Mouse (Mus musculus) frontal cortex, adult (tissue): ENCODE measurements around the gene Yars.
A peak's percentile ranks its signal among the peaks of the same experiment; 100 is the strongest.

Source experiments
- ATAC-seq: cut with Nextera tagmentation; 2 replicates; pipeline ENCODE4 v1.9.2; 2017; ENCODE audit warnings: mild to moderate bottlenecking, moderate library complexity, mixed read lengths; ENCODE audit not compliant: low TSS enrichment

Gene Yars

DNA sequence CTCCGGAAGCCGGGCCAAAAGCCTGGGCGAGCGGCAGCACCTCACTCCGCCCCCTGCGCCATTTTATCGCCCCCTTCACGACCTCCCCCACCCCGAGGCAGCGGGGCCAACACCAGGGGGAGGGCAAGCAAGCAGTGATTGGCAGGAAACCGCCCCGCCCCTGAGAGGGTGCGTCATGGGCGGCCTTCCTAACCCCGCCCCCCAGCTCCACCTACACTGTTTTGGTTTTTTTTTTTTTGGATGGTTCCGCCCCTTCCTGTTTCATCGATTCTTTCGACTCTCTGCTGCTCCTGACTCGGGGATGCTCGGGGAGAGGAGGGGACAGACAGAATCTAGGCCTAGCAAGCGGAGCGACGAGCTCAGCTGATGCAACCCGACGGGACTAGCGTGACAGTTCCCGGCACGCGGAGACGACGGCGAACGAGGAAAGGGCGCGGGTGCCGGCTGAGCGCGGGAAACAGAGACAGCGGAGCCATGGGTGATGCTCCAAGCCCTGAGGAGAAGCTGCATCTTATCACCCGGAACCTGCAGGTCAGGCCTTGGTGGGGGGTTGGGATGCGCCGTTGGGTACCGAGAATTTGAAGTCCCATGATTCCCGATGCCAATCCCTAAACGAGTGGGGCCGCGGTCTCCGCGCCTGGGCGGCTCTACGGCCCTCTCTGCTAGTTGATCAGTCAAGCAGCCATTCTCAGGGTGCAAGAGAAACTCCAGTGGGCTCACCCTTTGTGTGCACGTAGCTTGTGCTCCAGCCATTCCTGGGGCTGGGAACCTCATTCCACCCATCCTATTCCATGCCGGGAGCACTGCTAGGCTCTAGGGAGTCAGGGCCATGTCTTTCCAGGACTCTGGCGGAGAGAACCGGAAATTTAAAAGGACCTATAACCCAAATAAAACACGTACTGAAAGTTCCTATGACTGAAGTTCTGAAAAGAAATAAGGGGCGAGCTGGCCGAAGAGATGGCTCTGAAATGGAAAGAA is at the start of gene Yars, which contains the start of gene S100pbp:
Yars (plus strand) TSS at position 219 of the 978 bp plus-strand sequence.
S100pbp (minus strand) TSS at position 186 of the 978 bp plus-strand sequence.
- peak; percentile 92 for ATAC-seq

DNA sequence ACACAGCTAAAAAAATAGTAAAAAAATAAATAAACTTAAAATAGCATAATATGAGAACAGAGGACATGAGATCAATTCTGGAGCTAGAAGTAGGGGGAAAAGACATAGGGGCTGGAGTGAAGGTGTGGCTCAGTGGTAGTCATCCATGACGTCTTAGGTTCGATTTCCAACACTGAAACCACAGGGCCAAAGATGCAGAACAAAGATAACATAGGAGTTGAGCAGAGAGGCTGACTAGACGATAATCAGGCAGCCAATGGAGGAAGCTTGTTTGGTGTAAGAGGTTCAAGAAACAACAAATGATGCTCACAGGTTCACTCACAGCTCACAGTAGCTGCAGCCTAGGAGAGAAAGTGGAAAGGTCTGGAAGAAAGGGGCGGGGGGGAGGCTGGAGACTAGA is 48.8 kb upstream of the Yars start:
- ATAC-seq: no peak

DNA sequence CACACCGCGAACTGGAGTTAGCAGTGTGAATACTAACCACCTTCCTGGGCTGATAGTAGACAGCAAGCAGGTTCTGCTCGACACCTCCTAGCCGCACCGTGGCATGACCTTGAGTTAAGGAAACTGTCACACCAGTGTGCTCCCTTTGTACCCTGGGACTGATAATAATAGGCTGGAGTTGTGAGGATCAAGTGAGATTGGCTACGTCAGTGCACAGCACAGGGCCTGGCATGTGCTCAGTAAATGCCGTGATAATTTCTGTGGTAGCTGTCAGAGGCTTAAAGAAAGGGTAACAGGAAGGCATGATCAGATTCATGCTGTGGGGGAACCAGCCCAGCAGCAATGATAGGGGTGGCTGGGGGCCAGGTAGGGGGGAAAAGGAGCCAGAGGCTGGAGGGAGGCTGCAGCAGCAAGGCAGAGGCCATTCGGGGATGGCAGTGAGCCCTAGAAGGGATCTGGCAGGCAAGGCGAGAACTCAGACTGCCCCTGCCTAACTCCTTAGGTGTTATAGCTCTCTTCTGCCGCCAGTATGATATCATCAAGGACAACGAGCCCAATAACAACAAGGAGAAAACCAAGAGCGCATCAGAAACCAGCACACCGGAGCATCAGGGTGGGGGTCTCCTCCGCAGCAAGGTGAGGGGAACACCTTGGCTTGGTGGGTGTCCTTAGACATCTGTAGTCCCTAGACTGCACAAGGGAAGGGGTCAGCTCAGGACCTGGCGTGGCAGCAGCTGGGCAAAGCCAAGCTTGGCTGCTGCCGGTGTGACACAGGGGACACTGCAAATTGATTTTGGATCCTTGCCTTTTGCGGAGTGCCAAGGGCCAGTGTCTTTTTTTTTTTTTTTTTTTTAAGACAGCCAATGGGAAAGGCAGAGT is 47.8 kb upstream of the Yars start:
- no peak for ATAC-seq

DNA sequence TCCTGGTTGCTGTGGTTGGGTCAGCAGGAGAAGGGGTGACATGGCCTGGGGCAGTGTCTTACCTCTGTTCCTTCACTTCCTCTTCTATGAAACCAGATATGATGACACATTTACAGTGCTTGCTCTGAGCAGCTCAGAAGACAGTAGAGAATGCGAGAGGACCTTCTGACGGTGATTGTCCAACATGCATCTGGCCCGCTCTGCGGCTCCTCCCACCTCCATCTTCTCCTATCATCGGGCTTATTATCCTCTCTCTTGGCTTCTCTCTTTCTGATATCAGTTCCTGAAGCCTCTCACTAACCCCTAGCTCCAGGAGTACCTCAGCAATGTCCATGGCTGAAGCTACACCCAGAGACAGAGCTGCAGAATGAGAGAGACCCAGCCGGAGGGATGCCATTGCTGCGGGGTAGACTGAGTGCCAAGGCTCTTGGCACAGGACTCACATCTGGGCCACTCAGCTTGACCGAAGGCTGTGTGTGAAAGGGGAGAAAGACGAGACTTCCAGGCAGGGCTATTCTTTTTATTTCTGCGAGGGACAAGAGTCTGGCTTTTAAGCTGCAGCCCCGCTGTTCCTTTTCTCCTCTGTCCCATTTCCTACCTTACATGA is 47.0 kb upstream of the Yars start:
- ATAC-seq: no peak

DNA sequence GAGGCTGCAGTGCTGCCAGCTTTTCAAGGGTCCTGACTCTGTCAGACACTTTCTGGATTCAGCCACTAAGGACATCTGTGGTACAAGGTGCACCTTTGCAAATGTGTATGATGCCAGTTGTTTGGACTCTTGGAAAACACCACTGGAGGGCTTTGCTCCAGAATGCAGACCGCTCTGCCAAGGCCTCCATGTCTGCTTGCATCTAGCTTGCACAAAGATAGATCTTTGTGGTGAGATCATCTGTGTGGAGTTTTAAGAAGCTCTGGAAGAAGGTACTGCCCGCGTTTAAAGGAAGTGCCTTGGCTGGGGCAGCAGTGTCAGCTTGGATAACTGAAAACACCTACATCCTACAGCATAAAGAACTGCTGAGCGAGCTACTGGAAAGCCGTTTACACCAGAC is 46.1 kb upstream of the Yars start:
- peak; percentile 36 for ATAC-seq

DNA sequence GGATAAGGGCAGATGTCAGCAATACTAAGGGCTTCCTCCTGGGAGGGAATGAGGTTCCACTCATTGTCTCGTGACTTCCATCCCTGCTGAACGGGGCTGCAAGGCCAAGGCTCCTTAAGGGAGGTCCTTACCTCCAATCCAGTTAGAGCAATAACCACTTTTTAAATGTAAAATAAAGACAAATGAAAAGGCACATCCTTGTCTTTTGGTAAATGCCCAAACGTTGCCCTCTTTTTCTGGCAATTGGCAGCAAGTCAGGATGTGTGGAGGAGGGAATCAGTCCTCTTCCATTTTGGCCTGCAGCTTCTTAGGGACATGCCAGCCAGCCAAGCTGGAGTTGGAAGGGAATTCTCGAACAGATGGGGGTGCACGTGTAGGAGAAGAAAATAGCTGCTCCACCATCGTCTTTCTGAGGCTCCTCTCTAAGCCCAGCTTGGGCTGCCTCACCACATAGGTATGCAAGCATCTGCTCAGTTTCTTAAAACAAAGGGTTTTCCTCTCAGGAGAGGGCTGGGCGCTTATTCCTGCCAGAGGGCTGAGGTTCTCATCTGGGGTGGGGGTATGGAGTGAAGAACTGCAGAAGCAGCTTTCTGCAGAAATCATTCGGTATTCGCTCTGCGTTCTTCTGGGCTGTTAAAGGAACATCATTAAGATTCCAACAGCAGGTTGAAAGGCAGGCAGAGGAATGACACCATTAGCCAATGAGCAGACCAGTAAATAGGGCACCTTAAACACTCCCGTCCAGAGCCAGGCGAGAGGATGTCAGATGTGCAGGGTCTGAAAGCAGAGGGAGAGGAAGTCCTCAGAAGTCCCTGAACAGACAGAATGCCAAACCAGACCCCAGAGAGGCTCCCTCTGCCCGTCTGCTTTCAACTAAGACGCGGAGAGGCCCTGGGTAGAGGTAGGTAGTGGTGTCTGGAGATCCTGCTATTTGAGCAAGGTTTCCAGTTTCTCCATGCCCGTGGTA is 44.9 kb upstream of the Yars start:
- ATAC-seq: peak; percentile 51

DNA sequence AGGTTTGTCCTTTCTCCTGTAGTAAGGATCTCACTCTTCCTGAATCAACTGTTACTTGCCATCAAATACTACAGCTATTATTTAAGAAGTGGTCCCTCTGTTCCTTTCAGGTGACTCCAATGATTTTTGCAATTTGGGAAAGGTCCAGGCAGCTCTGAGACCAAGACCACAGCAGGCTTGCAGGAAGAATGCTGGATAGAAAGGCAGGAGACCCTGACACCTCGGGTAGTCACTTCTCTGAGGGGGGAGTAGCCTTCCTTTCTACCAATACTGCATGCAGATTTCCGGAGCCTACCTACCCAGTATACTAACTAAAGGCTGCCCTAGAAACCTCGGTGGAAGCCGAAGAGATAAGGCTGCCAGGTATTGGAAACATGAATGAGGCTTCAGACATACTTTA is 44.1 kb upstream of the Yars start:
- no peak for ATAC-seq

DNA sequence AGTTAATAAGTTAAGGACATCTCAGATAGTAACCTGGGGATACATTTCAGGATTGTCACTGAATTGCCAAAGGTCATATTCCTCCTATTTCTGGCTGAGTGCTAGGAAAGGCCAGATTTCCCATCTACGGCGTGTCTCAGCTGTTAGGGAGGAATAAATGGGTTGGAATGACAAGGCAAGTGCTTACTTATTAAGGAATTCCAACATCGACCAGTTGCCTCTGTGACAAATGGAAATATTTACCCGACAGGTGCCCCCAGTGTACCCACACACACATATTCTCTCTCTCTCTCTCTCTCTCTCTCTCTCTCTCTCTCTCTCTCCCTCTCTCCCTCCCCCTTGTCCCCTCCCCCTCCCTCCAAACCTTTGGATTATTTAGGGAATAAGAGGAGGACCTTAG is 43.6 kb upstream of the Yars start:
- ATAC-seq: no peak

DNA sequence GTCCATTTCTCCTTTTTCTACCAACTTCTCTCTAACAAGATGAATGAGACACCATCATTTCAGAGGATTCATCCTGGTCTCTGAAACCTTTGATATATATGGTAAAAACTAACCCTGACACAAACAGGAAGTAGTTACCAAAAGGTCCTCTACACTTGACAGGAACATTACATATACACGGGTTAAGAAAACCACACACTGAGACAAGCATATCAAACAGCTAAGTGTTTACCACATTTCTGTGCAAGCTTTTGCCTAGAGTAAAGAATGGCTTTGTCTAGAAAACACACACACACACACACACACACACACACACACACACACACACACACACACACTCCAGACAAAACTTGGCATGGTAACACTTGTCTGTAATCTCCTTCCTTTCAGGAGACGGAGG is 43.2 kb upstream of the Yars start:
- no peak for ATAC-seq

DNA sequence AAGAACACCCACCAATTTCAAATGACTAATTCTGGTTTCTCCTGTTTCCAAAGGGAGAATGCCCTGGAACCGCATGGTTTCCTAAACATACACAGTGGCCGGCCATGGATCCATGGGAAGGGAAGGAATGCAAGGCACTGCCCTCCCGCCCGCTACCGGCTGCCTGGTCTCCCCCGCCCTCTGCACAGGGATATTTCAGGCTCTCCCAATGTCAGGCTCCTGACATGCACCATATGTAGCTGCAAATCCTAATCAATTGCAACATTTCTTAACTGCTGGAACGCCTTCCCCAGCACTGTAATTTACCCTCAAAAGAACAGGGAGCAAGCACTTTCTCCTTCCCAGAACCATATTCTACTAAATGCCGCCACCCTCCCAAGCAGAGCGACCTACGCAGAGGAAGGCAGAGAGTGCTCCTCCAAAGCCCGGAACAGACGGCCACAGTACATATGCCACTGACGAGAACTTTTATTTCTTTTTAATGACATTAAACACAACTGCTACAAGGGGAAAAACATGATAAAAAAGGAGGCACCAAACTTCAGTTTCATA is 41.9 kb upstream of the Yars start:
- ATAC-seq: no peak

DNA sequence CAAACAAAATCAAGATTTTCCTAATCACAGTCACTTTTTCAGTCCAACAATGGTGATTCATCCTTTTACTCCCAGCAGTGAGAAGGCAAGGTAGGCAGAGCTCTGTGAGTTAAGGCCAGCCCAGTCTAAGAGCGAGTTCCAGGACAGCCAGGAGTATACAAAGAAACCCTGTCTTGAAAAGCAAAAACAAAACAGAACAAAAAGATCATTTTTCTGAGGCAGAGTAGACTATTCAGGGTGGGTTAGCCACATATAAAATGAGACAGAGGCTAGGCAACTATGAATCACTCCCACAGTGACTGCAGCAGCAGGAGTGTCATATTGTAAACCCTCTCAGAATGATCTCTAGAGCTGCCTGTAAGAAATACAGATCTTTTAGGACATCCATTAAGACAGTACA is 40.2 kb upstream of the Yars start:
- no peak for ATAC-seq

DNA sequence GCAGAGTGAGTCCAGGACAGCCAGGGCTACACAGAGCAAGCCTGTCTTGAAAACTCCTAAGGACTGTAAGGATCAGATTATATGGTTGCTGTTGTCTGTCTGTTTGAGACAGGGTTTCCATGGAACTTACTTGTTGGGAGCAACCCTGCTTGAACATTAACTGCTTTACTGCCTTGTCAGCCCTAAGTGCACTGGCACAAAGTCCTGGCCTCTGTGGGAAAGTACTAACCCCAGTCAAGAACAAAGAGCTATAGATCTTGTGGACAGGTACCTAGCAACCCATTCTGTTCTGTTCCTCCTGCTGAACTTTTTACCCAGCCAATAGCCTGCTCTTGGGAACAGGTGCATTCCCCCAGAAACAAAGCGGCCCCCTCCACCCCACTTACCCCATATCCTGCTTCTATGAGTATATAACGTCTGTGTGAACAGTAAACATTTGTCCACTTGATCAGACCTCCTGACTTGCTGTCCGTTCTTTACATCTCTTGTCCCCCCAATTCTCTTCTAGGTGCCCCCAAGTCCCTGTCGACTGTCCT is 38.2 kb upstream of the Yars start:
- ATAC-seq: no peak

DNA sequence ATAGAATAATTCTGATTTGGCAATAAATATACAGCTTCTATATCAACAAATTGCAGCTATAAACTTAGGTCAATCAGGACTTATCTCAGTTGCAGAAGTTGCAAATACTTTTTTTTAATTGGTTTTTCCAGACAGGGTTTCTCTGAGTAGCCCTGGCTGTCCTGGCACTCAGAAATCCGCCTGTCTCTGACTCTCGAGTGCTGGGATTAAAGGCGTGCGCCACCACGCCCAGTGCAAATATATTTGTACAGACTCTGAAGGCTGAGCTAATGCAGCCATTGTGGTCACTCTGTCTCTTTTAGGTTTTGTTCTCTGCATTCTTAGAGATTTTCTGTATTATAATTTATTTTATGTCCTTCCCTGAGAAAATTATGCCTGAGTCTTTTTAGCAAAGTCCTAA is 32.0 kb upstream of the Yars start:
- no peak for ATAC-seq

DNA sequence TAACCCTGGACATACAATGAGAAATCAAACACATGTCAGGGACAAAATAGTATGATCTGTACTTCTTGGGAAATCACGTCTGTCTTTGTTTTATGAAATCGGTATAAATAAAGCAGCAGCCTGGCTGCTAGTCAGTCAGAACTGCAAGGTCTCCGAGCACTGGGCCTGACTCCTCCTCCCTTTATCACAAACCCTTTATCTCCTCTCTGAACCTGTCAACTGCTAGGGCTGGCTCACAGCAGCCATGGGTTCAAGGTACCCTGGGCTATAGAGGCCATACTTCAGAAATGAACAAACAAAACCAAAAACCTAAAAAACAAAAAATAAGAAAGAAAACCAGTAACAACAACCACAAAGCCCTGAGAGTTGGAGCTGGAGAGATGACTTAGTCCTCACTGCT is 31.0 kb upstream of the Yars start:
- no peak for ATAC-seq

DNA sequence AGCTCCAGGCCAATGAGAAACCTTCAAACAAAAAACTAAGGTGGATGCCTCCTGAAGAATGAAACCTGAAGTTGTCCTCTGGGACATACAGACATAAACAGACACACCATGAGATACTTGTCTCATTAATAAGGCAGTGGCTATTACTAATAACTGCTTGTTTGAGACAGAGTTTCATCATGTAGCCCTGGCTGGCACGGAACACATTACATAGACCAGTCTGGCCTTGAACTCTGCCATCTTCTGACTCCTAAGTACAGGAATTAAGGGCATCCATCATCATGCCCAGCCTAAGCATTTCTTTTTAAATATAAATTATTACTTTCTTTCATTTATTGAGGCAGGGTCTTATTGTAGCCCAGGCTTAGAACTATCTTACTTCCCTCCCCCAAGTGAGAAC is 28.5 kb upstream of the Yars start:
- no peak for ATAC-seq

DNA sequence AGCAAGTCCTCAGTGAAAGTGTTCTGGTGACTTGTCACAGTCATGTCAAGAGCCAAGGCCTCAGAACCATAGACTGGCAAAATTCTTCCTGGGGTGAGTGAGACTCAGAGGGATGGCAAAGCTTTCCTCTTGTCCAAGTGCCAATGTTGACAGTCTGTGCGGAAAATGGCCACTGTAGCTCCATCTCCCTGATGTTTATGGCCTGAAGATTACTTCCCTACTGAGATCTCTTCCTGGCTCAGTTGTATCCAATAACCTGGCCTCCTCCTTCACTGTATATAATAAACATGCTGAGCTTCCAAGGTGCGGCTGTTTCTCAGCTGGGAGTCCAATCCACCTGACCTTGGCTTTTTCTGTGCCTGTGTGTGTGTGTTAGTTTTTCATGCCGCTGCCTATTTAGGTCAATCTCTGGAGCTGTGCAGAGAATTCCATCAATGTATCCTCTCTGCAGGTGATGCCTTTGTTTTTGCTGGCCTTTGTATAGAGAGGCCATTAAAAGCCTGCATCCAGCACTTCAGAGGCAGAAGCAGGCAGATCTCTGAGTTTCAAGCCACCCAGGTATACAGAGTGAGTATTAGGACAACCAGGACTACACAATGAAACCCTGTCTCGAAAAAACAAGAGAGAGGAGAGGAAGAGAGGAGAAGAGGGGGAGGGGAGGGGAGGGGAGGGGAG is 27.8 kb upstream of the Yars start:
- no peak for ATAC-seq

DNA sequence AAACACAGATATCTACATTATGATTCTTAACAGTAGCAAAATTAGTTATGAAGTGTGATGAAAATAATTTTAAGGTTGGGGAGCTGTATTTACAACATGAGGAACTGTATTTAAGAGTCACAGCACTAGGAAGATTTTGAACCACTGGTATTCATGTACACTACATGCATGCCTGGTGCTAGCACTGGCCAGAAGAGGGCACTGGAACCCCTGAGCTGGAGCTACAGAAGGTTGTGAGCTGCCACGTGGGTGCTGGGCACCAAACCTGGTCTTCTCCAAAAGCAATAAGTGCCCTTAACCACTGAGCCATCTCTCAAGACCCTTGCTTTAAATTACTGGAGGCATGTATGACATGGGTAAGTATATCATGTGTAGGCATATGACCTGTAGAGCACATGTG is 17.0 kb upstream of the Yars start:
- ATAC-seq: no peak

DNA sequence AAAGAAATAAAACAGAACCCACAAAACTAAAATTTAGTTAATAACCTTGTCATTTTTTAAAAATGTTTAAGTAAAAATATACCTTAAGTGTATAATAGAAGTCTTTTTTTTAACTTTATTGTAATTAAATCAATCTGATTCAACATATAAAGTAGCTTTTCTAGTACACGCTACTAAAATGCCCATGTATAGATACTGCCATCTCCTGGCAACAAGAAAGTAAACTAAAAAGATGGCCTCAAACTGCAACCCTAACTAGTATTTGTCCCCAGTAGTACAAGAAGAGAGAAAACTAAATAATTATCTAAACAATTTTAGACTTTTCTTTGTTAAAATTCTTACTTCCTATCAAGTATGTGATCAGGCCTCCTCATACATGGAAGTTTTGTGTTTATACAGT is 10.0 kb upstream of the Yars start:
- no peak for ATAC-seq

DNA sequence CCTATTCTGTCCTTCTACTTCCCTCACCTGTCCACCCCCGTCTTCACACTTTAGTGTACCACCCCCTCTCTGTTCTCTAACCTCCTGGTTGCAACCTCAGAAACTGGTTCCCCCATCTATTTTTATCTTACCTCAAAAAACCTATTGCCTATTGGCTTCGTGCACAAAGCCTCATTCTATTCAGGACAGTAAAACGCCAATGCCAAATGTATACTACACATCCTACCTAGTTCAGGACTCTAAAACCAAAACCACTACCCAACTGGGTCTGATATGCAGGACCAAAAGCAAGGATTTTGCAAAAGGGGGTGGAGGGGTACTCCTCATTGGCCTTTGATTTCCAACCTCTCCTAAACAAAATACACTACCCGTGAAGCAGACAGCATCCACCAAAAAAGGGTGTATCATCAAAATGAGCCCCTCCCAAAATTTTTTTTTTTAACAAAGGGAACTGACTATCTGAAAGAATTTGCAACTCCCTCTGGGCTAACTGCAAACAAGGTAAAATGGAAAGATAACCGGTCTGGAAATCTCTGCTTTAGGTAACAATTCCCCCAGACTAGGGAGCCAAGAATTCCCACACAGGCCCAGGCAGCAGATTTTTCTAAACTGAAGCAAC is 1.4 kb upstream of the Yars start:
- no peak for ATAC-seq
